Mouse (Mus musculus): ENCODE results near the gene Cbr4.

- TF ChIP-seq CTCF (IDR thresholded peaks at IDR 0.05; ENCODE audit: low read depth), result no peak
- no peak for TF ChIP-seq EP300 (IDR thresholded peaks at IDR 0.05; ENCODE audit: low read depth)
These were observed 47.9 kb downstream of the Cbr4 start for GRCm38 (mm10) chr8:61535472-61535871.

Data from liver, embryonic 14.5 days (tissue).